Mouse (Mus musculus): ENCODE results near the gene Tmem51. TPM values are rescaled to one million over a fixed set of nuclear protein-coding genes. Genes with fewer than 3 reads are reported as not detected.

The Tmem51 gene
- polyA plus RNA-seq, 1 experiment: not detected

- no peak for TF ChIP-seq MYOD1 (IDR thresholded peaks at IDR 0.05; ENCODE audit: control insufficient read depth in 1 of 3, insufficient read length in 2 of 3, low read depth in 2 of 3)
- TF ChIP-seq E2F4 (IDR thresholded peaks at IDR 0.05; ENCODE audit: insufficient read depth): no peak
- no peak for TF ChIP-seq POLR2A (IDR thresholded peaks at IDR 0.05; ENCODE audit: insufficient read length, low read depth)
- no peak for TF ChIP-seq SRF (IDR thresholded peaks at IDR 0.05; ENCODE audit: control insufficient read depth, insufficient read length, low read depth)
- TF ChIP-seq MYOG (IDR thresholded peaks at IDR 0.05; ENCODE audit: control insufficient read depth in 1 of 3, insufficient read depth in 1 of 3, insufficient read length in 2 of 3, low read depth in 2 of 3): no peak
- no peak for TF ChIP-seq USF1 (IDR thresholded peaks at IDR 0.05; ENCODE audit: low read depth)
- no peak for TF ChIP-seq POLR2AphosphoS2 (IDR thresholded peaks at IDR 0.05; ENCODE audit: insufficient read length, low read depth)
- TF ChIP-seq REST (IDR thresholded peaks at IDR 0.05; ENCODE audit: insufficient read depth, insufficient read length): no peak
- no peak for TF ChIP-seq TCF12 (IDR thresholded peaks at IDR 0.05; ENCODE audit: insufficient read depth, poor library complexity, severe bottlenecking)
- no peak for TF ChIP-seq TCF3 (IDR thresholded peaks at IDR 0.05; ENCODE audit: insufficient read length, low read depth)
- TF ChIP-seq CEBPB (IDR thresholded peaks at IDR 0.05; ENCODE audit: insufficient read depth, poor library complexity, severe bottlenecking): no peak
- no peak for TF ChIP-seq MAX (IDR thresholded peaks at IDR 0.05; ENCODE audit: low read depth)
- no peaks in the 10 kb centered on the region for H3K79me2 ChIP-seq (ENCODE audit: control insufficient read depth, insufficient read depth)
- H3ac ChIP-seq (ENCODE audit: control insufficient read depth, insufficient read length): no peak overlapping the region
- no peaks in the 10 kb centered on the region for H3K36me3 ChIP-seq (ENCODE audit: control insufficient read depth, insufficient read depth)
- H3K27me3 ChIP-seq (ENCODE audit: control insufficient read depth, insufficient read depth, insufficient read length): no peaks in the 10 kb centered on the region
- no peak overlapping the region for H3K4me3 ChIP-seq
- H3K4me2 ChIP-seq (ENCODE audit: low read depth): no peak overlapping the region
Observed at GRCm38 (mm10) chr4:142039662-142040353, 44.3 kb downstream of the Tmem51 start.

DNA sequence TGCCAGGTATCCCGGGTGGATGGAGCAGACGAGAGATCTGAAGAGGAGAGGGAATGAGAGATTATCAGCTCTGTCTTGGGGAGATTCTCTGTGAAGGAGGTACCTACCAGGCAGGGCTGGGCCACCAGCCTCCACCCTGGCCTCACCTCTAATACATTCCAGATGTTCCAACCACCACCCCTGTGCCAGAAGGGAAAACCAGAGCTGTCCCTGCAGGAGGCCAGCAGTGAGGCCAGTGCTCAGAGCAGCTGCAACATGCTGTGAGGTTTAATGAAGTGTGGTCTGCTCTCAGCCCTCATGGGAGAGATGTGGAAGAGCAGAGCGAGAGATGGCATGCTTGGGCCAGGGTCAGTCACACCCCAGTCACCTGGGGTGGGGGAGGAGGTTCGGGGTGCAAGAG is 46.2 kb downstream of the Tmem51 start:
- H3ac ChIP-seq (ENCODE audit: control insufficient read depth, insufficient read length): no peak overlapping the region
- no peak for TF ChIP-seq POLR2AphosphoS2 (IDR thresholded peaks at IDR 0.05; ENCODE audit: insufficient read length, low read depth)
- TF ChIP-seq USF1 (IDR thresholded peaks at IDR 0.05; ENCODE audit: low read depth): no peak
- TF ChIP-seq MAX (IDR thresholded peaks at IDR 0.05; ENCODE audit: low read depth): no peak
- TF ChIP-seq CEBPB (IDR thresholded peaks at IDR 0.05; ENCODE audit: insufficient read depth, poor library complexity, severe bottlenecking): no peak
- TF ChIP-seq TCF3 (IDR thresholded peaks at IDR 0.05; ENCODE audit: insufficient read length, low read depth): no peak
- TF ChIP-seq POLR2A (IDR thresholded peaks at IDR 0.05; ENCODE audit: insufficient read length, low read depth): no peak
- TF ChIP-seq MYOD1 (IDR thresholded peaks at IDR 0.05; ENCODE audit: control insufficient read depth in 1 of 3, insufficient read length in 2 of 3, low read depth in 2 of 3): no peak
- no peak for TF ChIP-seq SRF (IDR thresholded peaks at IDR 0.05; ENCODE audit: control insufficient read depth, insufficient read length, low read depth)
- no peak for TF ChIP-seq MYOG (IDR thresholded peaks at IDR 0.05; ENCODE audit: control insufficient read depth in 1 of 3, insufficient read depth in 1 of 3, insufficient read length in 2 of 3, low read depth in 2 of 3)
- no peak for TF ChIP-seq E2F4 (IDR thresholded peaks at IDR 0.05; ENCODE audit: insufficient read depth)
- no peak for TF ChIP-seq REST (IDR thresholded peaks at IDR 0.05; ENCODE audit: insufficient read depth, insufficient read length)
- no peak for TF ChIP-seq TCF12 (IDR thresholded peaks at IDR 0.05; ENCODE audit: insufficient read depth, poor library complexity, severe bottlenecking)
- no peaks in the 10 kb centered on the region for H3K36me3 ChIP-seq (ENCODE audit: control insufficient read depth, insufficient read depth)
- no peak overlapping the region for H3K4me2 ChIP-seq (ENCODE audit: low read depth)
- H3K27me3 ChIP-seq (ENCODE audit: control insufficient read depth, insufficient read depth, insufficient read length): no peaks in the 10 kb centered on the region
- no peak overlapping the region for H3K4me3 ChIP-seq
- H3K79me2 ChIP-seq (ENCODE audit: control insufficient read depth, insufficient read depth): no peaks in the 10 kb centered on the region

DNA sequence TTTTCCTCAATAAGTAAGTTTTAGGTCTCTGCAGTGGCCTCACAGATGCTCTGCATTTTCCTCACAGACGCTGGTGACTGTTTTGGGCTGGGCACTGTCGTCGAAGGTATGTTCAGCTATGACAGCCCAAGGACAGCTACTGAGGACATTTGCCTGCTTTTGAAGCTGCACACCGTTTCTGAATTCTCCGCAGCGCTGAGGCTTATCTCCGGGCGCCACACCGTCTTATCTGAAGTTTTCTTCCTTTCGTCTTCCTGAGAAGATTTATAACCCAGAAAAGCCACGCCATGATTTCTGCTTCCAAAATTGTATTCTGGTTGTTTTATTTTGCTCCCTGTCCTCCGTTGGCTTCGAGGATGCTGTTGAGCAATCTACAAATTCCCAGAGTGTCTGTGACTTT is 55.6 kb downstream of the Tmem51 start:
- TF ChIP-seq USF1 (IDR thresholded peaks at IDR 0.05; ENCODE audit: low read depth): no peak
- TF ChIP-seq MYOD1 (IDR thresholded peaks at IDR 0.05; ENCODE audit: control insufficient read depth in 1 of 3, insufficient read length in 2 of 3, low read depth in 2 of 3): no peak
- TF ChIP-seq REST (IDR thresholded peaks at IDR 0.05; ENCODE audit: insufficient read depth, insufficient read length): no peak
- TF ChIP-seq CEBPB (IDR thresholded peaks at IDR 0.05; ENCODE audit: insufficient read depth, poor library complexity, severe bottlenecking): no peak
- no peak for TF ChIP-seq TCF3 (IDR thresholded peaks at IDR 0.05; ENCODE audit: insufficient read length, low read depth)
- no peak for TF ChIP-seq E2F4 (IDR thresholded peaks at IDR 0.05; ENCODE audit: insufficient read depth)
- no peak for TF ChIP-seq MYOG (IDR thresholded peaks at IDR 0.05; ENCODE audit: control insufficient read depth in 1 of 3, insufficient read depth in 1 of 3, insufficient read length in 2 of 3, low read depth in 2 of 3)
- no peak for TF ChIP-seq SRF (IDR thresholded peaks at IDR 0.05; ENCODE audit: control insufficient read depth, insufficient read length, low read depth)
- TF ChIP-seq POLR2A (IDR thresholded peaks at IDR 0.05; ENCODE audit: insufficient read length, low read depth): no peak
- no peak for TF ChIP-seq POLR2AphosphoS2 (IDR thresholded peaks at IDR 0.05; ENCODE audit: insufficient read length, low read depth)
- no peak for TF ChIP-seq TCF12 (IDR thresholded peaks at IDR 0.05; ENCODE audit: insufficient read depth, poor library complexity, severe bottlenecking)
- TF ChIP-seq MAX (IDR thresholded peaks at IDR 0.05; ENCODE audit: low read depth): no peak
- no peak overlapping the region for H3K4me2 ChIP-seq (ENCODE audit: low read depth)
- no peak overlapping the region for H3K4me3 ChIP-seq
- no peak overlapping the region for H3ac ChIP-seq (ENCODE audit: control insufficient read depth, insufficient read length)
- H3K79me2 ChIP-seq (ENCODE audit: control insufficient read depth, insufficient read depth): no peaks in the 10 kb centered on the region
- H3K36me3 ChIP-seq (ENCODE audit: control insufficient read depth, insufficient read depth): no peaks in the 10 kb centered on the region
- H3K27me3 ChIP-seq (ENCODE audit: control insufficient read depth, insufficient read depth, insufficient read length): no peaks in the 10 kb centered on the region

DNA sequence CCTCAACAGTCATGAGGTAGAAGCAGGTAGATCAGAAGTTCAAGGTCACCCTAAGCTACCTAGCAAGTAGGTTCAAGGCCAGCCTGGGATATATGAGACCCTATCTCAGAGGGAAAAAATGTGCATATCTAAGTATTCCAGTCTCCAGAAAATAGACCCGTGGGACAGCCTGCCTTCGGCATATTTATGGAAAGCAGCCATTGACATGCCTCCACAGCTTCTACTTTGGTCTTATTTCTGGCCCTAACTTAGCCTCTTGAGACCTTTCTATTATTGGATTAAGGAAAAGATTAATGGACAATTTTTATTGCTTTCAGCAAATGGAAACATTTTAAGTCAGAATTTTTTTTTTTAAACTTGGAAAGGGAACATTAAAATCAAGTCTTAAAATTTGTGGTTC is 57.1 kb downstream of the Tmem51 start:
- Histone ChIP-seq H3K79me2 (ENCODE audit: control insufficient read depth, insufficient read depth) (no peaks in the 10 kb centered on the region), H3K36me3 (ENCODE audit: control insufficient read depth, insufficient read depth) (no peaks in the 10 kb centered on the region), H3K27me3 (ENCODE audit: control insufficient read depth, insufficient read depth, insufficient read length) (no peaks in the 10 kb centered on the region), H3ac (ENCODE audit: control insufficient read depth, insufficient read length) (no peak overlapping the region), H3K4me2 (ENCODE audit: low read depth) (no peak overlapping the region), H3K4me3 (no peak overlapping the region)
- TF ChIP-seq E2F4 (IDR thresholded peaks at IDR 0.05; ENCODE audit: insufficient read depth): no peak
- TF ChIP-seq TCF3 (IDR thresholded peaks at IDR 0.05; ENCODE audit: insufficient read length, low read depth): no peak
- no peak for TF ChIP-seq POLR2AphosphoS2 (IDR thresholded peaks at IDR 0.05; ENCODE audit: insufficient read length, low read depth)

Data from myocyte (in vitro differentiated cells).